9 mouse cellular contexts compared by ENCODE assay signal in the genomic region with DNA sequence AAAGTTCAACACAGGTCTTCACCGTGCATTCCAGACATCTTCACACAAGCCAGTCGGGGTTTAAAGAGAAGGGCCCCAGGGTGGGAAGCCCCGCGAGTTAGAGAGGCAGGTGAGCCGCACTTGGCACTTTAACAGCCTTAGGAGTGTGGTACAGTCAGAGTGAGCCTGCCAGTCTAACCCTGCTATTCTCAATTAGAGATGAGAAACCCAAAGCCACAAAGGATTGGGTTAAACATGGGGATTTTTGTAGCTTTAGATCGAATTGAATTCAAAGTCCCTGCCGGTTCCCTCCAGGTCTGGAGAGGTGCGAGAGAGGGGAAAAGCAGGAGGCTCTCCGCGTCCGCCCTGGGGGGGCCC. TPM values are rescaled to one million over a fixed set of nuclear protein-coding genes. Genes with fewer than 3 reads are reported as not detected.
A peak's percentile ranks its signal among the peaks of the same experiment; 100 is the strongest.
DNase-seq lines count a peak whose midpoint lies in the region; ATAC-seq and TF ChIP-seq lines count a peak whose summit lies in the region.
"Had no signal": no experiment of that assay in that cellular context is flagged by ENCODE, and none has a peak within 500 bp of the region (broad histone marks: within the 10 kb centered on the region; RNA-seq: fewer than 3 reads in every experiment).

A gene (minus strand): TSS at position 101 of the 357 bp plus-strand sequence.

- H3K27ac ChIP-seq in kidney, postnatal 0 days: no peak within 1 kb of the TSS
- H3K27ac ChIP-seq in forebrain, embryonic 10.5 days: peak within 1 kb of the TSS; percentile 85
- peak within 1 kb of the TSS; percentile 56; the same call in 1 of the 2 replicates for H3K27ac ChIP-seq in limb, embryonic 10.5 days
- peak within 1 kb of the TSS; percentile 86 for H3K27ac ChIP-seq in neural tube, embryonic 14.5 days (ENCODE audit: low read depth, low read length)

- ATAC-seq in kidney, postnatal 0 days (replicated peaks; ENCODE audit: low FRiP score, low read depth): no peak
- ATAC-seq in neural tube, embryonic 14.5 days (ENCODE audit: low read depth): no peak

- DNase-seq in kidney, postnatal 0 days (ENCODE audit: low spot score): no peak
- DNase-seq in kidney, adult 11 months: no peak
- no peak for DNase-seq in forebrain, embryonic 10.5 days (ENCODE audit: extremely low spot score, low spot score)
- no peak for DNase-seq in limb, embryonic 10.5 days (ENCODE audit: low spot score)
- no peak for DNase-seq in urinary bladder, postnatal 36 days (ENCODE audit: low spot score in 2 of 2)
- DNase-seq in MN1 (ENCODE audit: low spot score): no peak
- DNase-seq in cerebellum, adult 9-11 months: no peak

- peak within 1 kb of the TSS; percentile 70 for H3K4me2 ChIP-seq in kidney, postnatal 0 days (ENCODE audit: low read length)
- peak within 1 kb of the TSS; percentile 72 for H3K4me2 ChIP-seq in neural tube, embryonic 14.5 days (ENCODE audit: low read depth, low read length)

- H3K36me3 ChIP-seq in kidney, postnatal 0 days (ENCODE audit: insufficient read depth, low read length): peaks cover 6% of the 10 kb centered on the region; the same call in 1 of the 2 replicates
- H3K36me3 ChIP-seq in forebrain, embryonic 10.5 days (replicated peaks): peaks cover 25% of the 10 kb centered on the region
- peaks cover 11% of the 10 kb centered on the region for H3K36me3 ChIP-seq in limb, embryonic 10.5 days
- peaks cover 10% of the 10 kb centered on the region for H3K36me3 ChIP-seq in neural tube, embryonic 14.5 days (ENCODE audit: control insufficient read depth, insufficient read depth, low read length)

- no peak for TF ChIP-seq CTCF in kidney, postnatal 0 days (IDR thresholded peaks at IDR 0.05; ENCODE audit: low read depth)

- peaks cover 13% of the 10 kb centered on the region; the same call in 1 of the 2 replicates for H3K4me1 ChIP-seq in kidney, postnatal 0 days (replicated peaks; ENCODE audit: insufficient read depth, low read length)
- peaks cover 50% of the 10 kb centered on the region for H3K4me1 ChIP-seq in forebrain, embryonic 10.5 days
- peaks cover 23% of the 10 kb centered on the region for H3K4me1 ChIP-seq in limb, embryonic 10.5 days
- peaks cover 19% of the 10 kb centered on the region for H3K4me1 ChIP-seq in neural tube, embryonic 14.5 days (ENCODE audit: control insufficient read depth, insufficient read depth, low read length)

- H3K9ac ChIP-seq in kidney, postnatal 0 days (ENCODE audit: low read depth, low read length): peak within 1 kb of the TSS; percentile 9
- peak within 1 kb of the TSS; percentile 90 for H3K9ac ChIP-seq in neural tube, embryonic 14.5 days (replicated peaks; ENCODE audit: low read depth, low read length)

- H3K27me3 ChIP-seq in kidney, postnatal 0 days (ENCODE audit: insufficient read depth, low read length): no peaks in the 10 kb centered on the region; the same call in 1 of the 2 replicates
- H3K27me3 ChIP-seq in forebrain, embryonic 10.5 days (ENCODE audit: poor library complexity, severe bottlenecking): peaks cover 51% of the 10 kb centered on the region
- H3K27me3 ChIP-seq in limb, embryonic 10.5 days (ENCODE audit: low read depth, poor library complexity, severe bottlenecking): peaks cover 61% of the 10 kb centered on the region
- no peaks in the 10 kb centered on the region for H3K27me3 ChIP-seq in neural tube, embryonic 14.5 days (ENCODE audit: control insufficient read depth, insufficient read depth, low read length)

- no peaks in the 10 kb centered on the region for H3K9me3 ChIP-seq in kidney, postnatal 0 days (replicated peaks; ENCODE audit: low read length)
- no peaks in the 10 kb centered on the region for H3K9me3 ChIP-seq in forebrain, embryonic 10.5 days
- H3K9me3 ChIP-seq in limb, embryonic 10.5 days (replicated peaks): no peaks in the 10 kb centered on the region
- H3K9me3 ChIP-seq in neural tube, embryonic 14.5 days (ENCODE audit: control insufficient read depth, low read length): no peaks in the 10 kb centered on the region

- 17% methylated on average over 11 of the region's 11 CpGs for WGBS in kidney, postnatal 0 days
- WGBS in forebrain, embryonic 10.5 days: 6% methylated on average over 11 of the region's 11 CpGs
- 9% methylated on average over 11 of the region's 11 CpGs for WGBS in limb, embryonic 10.5 days
- 5% methylated on average over 11 of the region's 11 CpGs for WGBS in neural tube, embryonic 14.5 days

- peak within 1 kb of the TSS; percentile 28 for H3K4me3 ChIP-seq in kidney, postnatal 0 days (replicated peaks; ENCODE audit: low read depth, low read length)
- peak within 1 kb of the TSS; percentile 70 for H3K4me3 ChIP-seq in forebrain, embryonic 10.5 days
- H3K4me3 ChIP-seq in limb, embryonic 10.5 days: peak within 1 kb of the TSS; percentile 60
- peak within 1 kb of the TSS; percentile 77 for H3K4me3 ChIP-seq in neural tube, embryonic 14.5 days (ENCODE audit: low read depth, low read length)

RNA-seq across cellular contexts. Expression of the gene that starts here (rescaled TPM):
- 0.11 TPM in 1 of 2 replicates, not detected in the other for polyA plus RNA-seq in kidney, postnatal 0 days (2015; fragmentation: Nextera tagmentation; extraction: Ambion mirVana)
- 0.69 and 1.2 TPM in 2 replicates for polyA plus RNA-seq in forebrain, embryonic 10.5 days (2016; fragmentation: Nextera tagmentation; extraction: Ambion mirVana)
- polyA plus RNA-seq in limb, embryonic 10.5 days (2016; fragmentation: Nextera tagmentation; extraction: Ambion mirVana): 0.14 TPM in 1 of 2 replicates, not detected in the other
- 3.9 TPM in 2 replicates for polyA plus RNA-seq in neural tube, embryonic 14.5 days (2014; fragmentation: Nextera tagmentation; extraction: Ambion mirVana)
- polyA plus RNA-seq: Patski had no signal
